Mouse (Mus musculus): ENCODE results near the gene Arg1.

The Arg1 gene

DNA sequence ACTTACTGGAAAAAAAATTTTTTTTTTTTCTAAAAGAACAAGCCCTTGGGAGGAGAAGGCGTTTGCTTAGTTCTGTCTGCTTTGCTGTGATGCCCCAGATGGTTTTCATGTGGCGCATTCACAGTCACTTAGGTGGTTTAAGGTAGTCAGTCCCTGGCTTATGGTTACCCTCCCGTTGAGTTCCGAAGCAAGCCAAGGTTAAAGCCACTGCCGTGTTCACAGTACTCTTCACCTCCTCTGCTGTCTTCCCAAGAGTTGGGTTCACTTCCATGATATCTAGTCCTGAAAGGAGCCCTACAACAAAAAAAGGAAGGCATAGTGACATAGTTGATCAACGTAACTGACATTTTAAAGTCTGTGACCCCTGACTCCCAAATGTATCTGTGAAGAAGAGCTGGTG, 11.8 kb downstream of the Arg1 start:
- in situ Hi-C loops (cut with MboI, MseI) = no loop called here

DNA sequence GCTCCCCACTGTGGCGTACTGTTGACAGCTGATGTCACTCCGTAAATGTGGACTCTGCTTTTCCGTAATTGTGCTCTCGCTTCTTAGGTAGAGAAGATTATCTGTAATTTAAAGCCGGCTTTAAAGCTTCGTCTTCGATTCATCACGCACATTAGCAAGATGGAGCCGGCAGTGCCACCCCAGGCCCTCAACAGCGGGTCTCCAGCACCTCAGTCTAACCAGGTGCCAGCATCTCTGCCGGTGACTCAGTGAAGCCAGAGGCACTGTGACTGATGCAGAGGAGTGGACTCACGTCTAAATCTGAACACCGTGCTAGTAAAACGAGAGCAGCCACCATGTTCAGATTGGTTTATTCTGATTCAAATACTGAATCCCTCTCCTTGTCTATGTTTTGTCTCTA, 14.7 kb downstream of the Arg1 start:
- in situ Hi-C loops (cut with MboI, MseI) = no loop called here

DNA sequence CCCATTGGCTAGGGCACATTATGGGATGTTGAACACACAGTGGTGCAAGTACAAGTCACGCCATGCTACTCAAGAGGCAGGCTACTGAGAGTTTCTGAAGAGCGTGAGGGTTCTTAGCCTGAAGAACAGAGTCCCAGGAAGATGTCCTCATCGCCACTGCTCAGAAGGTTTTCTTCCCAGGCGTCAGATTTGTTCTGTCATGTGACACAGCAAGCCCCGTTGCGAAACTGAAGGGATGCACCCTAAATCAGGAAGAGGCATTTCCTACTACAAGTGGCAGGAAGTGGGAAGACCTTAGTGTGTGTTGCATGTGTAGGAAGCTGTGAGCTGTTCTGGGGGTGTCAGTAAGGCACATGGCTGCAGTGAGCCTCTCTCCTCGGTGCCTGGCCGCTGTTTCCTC, 16.1 kb downstream of the Arg1 start:
- in situ Hi-C loops (cut with MboI, MseI) = no loop called here

DNA sequence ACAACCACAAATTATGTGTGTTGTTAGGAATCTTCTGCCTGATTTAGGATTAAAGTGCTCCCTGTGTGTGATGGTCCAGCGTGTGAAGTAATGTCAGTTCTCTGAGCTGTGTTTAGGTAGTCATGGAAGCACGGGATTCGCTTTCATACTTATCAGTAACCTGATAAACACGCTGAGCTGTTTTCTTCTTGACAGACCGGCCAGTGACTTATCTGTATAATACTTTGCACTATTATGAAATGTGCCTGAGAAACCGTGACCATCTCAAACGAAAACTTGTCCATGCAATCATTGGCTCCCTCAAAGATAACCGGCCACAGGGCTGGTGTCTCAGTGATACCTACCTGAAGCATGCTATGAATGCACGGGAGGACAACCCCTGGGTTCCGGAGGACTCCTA, 21.7 kb downstream of the Arg1 start:
- in situ Hi-C loops (cut with MboI, MseI) = no loop called here

DNA sequence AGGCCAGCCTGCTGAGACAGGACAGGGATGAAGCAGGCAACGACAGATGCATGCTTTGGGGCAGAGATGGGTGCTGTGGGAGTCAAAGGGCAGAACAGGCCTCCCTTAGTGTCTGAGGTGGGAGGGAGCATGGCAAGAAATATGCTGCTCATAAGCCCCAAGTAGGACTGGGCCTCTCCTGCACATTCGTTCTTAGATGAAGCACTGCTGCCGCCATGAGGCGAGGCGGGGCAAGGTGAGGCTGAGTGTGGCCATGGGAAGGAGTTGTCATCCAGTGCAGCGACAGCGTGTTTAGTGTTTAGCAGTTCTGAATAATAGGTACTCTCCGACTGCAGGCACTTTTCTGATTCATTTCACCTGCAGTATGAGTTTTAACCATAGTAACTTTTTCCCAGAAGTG, 31.4 kb downstream of the Arg1 start:
- in situ Hi-C loops (cut with MboI, MseI) = no loop called here

DNA sequence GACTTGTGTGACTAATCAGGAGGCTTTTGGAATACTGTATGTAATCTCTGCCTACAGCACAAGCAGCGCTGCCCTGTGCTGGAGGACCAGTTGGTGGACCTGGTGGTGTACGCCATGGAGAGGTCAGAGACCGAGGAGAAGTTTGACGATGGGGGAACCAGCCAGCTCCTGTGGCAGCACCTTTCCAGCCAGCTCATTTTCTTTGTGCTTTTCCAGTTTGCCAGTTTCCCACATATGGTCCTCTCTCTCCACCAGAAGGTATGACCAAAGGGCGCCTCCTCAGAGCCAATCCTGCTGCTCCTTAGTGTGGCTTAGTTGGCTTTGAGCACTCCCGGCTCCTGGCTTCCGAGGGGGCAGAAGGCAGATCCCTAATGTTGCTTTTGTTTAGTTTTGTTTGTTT, 38.9 kb downstream of the Arg1 start:
- in situ Hi-C loops (cut with MboI, MseI) = no loop called here

DNA sequence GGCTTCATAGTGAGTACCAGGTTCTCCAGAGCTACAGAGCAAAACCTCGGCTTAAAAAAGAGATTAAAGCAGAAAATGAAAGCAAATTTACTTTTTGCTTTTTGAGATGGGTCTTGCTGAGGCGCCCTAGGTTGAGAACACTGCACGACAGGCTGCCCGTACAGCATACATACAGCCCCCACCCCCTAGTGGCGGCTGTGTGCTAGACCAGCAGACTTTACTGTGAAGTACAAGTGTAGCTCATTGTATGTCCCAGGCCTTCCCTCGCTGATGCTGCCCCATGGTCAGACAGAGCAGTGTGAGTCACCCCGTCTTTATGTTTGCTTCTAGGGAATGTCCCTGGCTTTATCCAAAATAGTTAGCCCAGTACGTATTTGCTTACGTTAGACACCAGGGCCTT, 41.3 kb downstream of the Arg1 start:
- in situ Hi-C loops (cut with MboI, MseI) = no loop called here

DNA sequence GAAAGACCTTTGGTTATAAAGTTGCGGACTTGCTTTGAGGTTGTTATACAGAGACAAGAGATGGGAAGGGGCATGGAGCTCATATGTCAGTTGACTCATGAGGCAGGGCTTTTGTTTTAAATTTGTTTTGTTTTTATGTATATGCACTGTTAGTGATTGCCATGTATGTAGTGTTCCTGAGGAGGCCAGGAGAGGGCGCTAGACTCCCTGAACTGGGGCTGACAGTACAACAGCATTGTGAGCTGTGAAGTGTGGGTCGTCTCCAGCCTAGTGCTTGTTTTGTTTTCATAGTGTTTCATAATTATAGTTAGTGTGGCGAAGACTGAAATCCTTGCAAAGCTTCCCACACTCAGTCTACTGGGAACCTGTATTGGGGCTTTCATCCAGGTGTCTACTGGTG, 53.7 kb downstream of the Arg1 start:
- in situ Hi-C loops (cut with MboI, MseI) = no loop called here

DNA sequence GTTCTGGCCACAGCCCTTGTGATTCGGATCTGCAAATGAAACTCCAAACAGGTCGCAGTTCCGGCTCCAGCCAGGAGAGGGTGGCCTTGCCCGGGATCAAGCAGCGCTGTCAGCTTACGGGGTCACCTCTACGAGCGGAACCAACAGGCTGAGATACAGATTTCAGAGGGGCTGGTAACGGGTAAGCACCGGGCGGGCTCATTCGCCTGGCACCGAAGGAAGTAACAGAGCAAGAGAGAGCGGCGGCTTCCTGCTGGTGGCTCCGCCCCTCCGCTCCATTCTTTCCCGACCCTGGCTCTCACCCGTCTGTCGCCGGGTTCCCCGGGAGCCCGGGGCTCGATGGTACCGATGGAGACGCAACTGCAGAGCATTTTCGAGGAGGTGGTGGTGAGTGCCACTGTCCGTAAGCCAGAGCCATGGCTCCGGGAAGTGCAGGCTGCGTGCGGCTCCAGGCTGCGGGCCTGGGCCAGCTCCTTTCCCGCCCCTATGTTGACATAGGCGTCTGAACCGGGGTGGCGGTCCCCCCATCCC, 57.5 kb downstream of the Arg1 start, which contains the start of gene Med23:
Gene Med23 (plus strand): TSS at position 227 of the 531 bp plus-strand sequence.
- in situ Hi-C loops (cut with MboI, MseI) = loop anchor here in 1 of 2 experiments (10.0 kb wide), 1 partner anchor 235 kb away; no protein-coding TSS in a partner anchor
